Mouse (Mus musculus) erythroblast, embryonic 14.5 days (primary cell): ENCODE measurements around the gene Creg2.

Source experiments
- GATA1 ChIP-seq: IDR thresholded peaks from 2 replicates; pipeline ENCODE4 v1.6.1; 2012; ENCODE audit warnings: low read length, inconsistent platforms, mixed read lengths
- TAL1 ChIP-seq: IDR thresholded peaks from 3 replicates; pipeline ENCODE4 v1.6.1; 2012; ENCODE audit warnings: low read length, inconsistent platforms, mixed read lengths

DNA sequence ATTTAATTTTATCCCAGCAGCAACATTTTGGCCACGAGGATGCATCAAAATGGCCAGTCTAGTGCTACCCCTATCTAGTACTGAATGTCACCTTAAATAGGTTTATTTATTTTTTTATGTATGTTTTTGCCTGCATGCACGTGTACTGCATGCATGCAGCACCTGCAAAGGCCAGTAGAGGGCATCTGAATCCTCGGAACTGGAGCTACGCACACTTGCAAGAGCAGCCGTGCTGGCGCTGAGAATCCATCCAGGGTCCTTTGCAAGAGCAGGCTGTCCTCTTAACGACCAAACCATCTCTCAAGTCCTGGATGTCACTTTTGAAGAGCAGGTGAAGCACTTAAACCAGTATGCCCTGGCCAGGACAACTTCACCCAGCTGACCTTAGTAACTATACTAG is 9.6 kb downstream of the Creg2 start:
- no peak for TF ChIP-seq GATA1
- TF ChIP-seq TAL1 = no peak
